Mouse (Mus musculus): Measurements from ENCODE around the gene Zdhhc20. TPM values are rescaled to one million over a fixed set of nuclear protein-coding genes. Genes with fewer than 3 reads are reported as not detected.

Gene Zdhhc20
- total and polyA plus RNA-seq, 3 experiments = 4.6 to 11.4 TPM; not detected in 1

DNA sequence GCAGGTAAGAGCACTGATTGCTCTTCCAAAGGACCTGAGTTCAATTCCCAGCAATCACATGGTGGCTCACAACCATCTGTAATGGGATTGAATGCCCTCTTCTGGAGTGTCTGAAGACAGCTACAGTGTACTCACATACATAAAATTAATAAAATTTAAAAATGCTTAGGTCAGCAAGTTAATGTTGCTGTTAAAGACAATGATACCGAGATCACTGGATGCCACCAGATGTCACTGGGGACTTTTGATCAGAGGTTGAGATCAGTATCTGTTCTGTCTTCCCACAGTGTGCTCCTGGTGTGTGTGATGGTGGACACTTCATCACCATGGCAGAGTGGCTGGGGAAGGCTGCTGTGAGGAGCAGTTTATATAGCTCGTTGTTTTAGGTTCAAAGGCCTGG is 100.8 kb downstream of the Zdhhc20 start:
- Histone ChIP-seq H3K36me3 (ENCODE audit: control insufficient read depth in 1 of 2, insufficient read depth in 2 of 2, low read length in 2 of 2) (no peaks in the 10 kb centered on the region), H3K4me3 (ENCODE audit: control insufficient read depth in 1 of 2, insufficient read depth in 1 of 2, low read depth in 2 of 2, low read length in 2 of 2) (no peak overlapping the region), H3K9ac (ENCODE audit: control insufficient read depth, low read depth, low read length, poor library complexity, severe bottlenecking) (no peak overlapping the region), H3K79me2 (ENCODE audit: control insufficient read depth, insufficient read depth, low read length, poor library complexity) (no peaks in the 10 kb centered on the region), H3K27me3 (ENCODE audit: control insufficient read depth in 1 of 2, insufficient read depth in 2 of 2, low read length in 2 of 2) (peaks cover 3 to 4% of the 10 kb centered on the region in 2 experiments), H3K9me3 (replicated peaks; ENCODE audit: insufficient read depth, low read length) (no peaks in the 10 kb centered on the region), H3K4me1 (ENCODE audit: control insufficient read depth in 1 of 2, insufficient read depth in 2 of 2, low read length in 2 of 2) (no peaks in the 10 kb centered on the region), H3K27ac (ENCODE audit: control insufficient read depth, low read depth, low read length) (no peak overlapping the region)
- no peak for DNase-seq (ENCODE audit: low read depth, low spot score)
- TF ChIP-seq CTCF (IDR thresholded peaks at IDR 0.05 in 2 of 3, conservative IDR thresholded peaks at IDR 0.05 in 1 of 3; ENCODE audit: control insufficient read depth in 1 of 3, insufficient read depth in 1 of 3, low read depth in 2 of 3, low read length in 3 of 3, poor library complexity in 1 of 3, severe bottlenecking in 1 of 3) (no peak), MAFK (IDR thresholded peaks at IDR 0.05; ENCODE audit: borderline replicate concordance, low read depth, low read length) (peak; percentile 66; the same call in 1 of the 2 replicates)

GRCm38 (mm10) chr14:57787406-57787805 is 102.7 kb downstream of the Zdhhc20 start:
- Histone ChIP-seq H3K27ac (ENCODE audit: control insufficient read depth, low read depth, low read length) (no peak overlapping the region), H3K4me1 (ENCODE audit: control insufficient read depth in 1 of 2, insufficient read depth in 2 of 2, low read length in 2 of 2) (no peaks in the 10 kb centered on the region), H3K36me3 (ENCODE audit: control insufficient read depth in 1 of 2, insufficient read depth in 2 of 2, low read length in 2 of 2) (no peaks in the 10 kb centered on the region), H3K79me2 (ENCODE audit: control insufficient read depth, insufficient read depth, low read length, poor library complexity) (no peaks in the 10 kb centered on the region), H3K27me3 (ENCODE audit: control insufficient read depth in 1 of 2, insufficient read depth in 2 of 2, low read length in 2 of 2) (peaks cover 2 to 4% of the 10 kb centered on the region in 2 experiments), H3K4me3 (ENCODE audit: control insufficient read depth in 1 of 2, insufficient read depth in 1 of 2, low read depth in 2 of 2, low read length in 2 of 2) (no peak overlapping the region), H3K9me3 (replicated peaks; ENCODE audit: insufficient read depth, low read length) (no peaks in the 10 kb centered on the region), H3K9ac (ENCODE audit: control insufficient read depth, low read depth, low read length, poor library complexity, severe bottlenecking) (no peak overlapping the region)
- TF ChIP-seq ELF1 (IDR thresholded peaks at IDR 0.05; ENCODE audit: low read depth, low read length) = no peak
- no peak for TF ChIP-seq RAD21 (IDR thresholded peaks at IDR 0.05; ENCODE audit: low read depth, low read length)
- TF ChIP-seq TAL1 (IDR thresholded peaks at IDR 0.05; ENCODE audit: low read length) = no peak
- no peak for TF ChIP-seq GABPA (IDR thresholded peaks at IDR 0.05; ENCODE audit: low read depth, low read length)
- TF ChIP-seq ZNF384 (IDR thresholded peaks at IDR 0.05; ENCODE audit: low read depth, low read length) = no peak
- no peak for TF ChIP-seq MYB (IDR thresholded peaks at IDR 0.05; ENCODE audit: low read depth, low read length)
- TF ChIP-seq ZMIZ1 (IDR thresholded peaks at IDR 0.05; ENCODE audit: low read depth, low read length) = no peak
- TF ChIP-seq ZKSCAN1 (IDR thresholded peaks at IDR 0.05; ENCODE audit: low read depth, low read length) = no peak
- no peak for TF ChIP-seq HCFC1 (IDR thresholded peaks at IDR 0.05; ENCODE audit: low read depth, low read length)
- TF ChIP-seq USF2 (IDR thresholded peaks at IDR 0.05; ENCODE audit: borderline replicate concordance in 1 of 2, insufficient read depth in 1 of 2, low read depth in 1 of 2, low read length in 2 of 2) = no peak
- TF ChIP-seq MAFK (IDR thresholded peaks at IDR 0.05; ENCODE audit: borderline replicate concordance, low read depth, low read length) = no peak
- TF ChIP-seq BHLHE40 (IDR thresholded peaks at IDR 0.05; ENCODE audit: borderline replicate concordance, low read depth, low read length) = no peak
- no peak for TF ChIP-seq POLR2AphosphoS5 (IDR thresholded peaks at IDR 0.05; ENCODE audit: borderline replicate concordance, low read depth, low read length)
- TF ChIP-seq MYC (IDR thresholded peaks at IDR 0.05; ENCODE audit: low read depth, low read length) = no peak
- TF ChIP-seq SMC3 (IDR thresholded peaks at IDR 0.05; ENCODE audit: low read depth, low read length) = no peak
- TF ChIP-seq UBTF (IDR thresholded peaks at IDR 0.05; ENCODE audit: borderline replicate concordance, insufficient read depth, low read depth, low read length) = no peak
- TF ChIP-seq CHD1 (IDR thresholded peaks at IDR 0.05; ENCODE audit: low read depth, low read length) = no peak
- TF ChIP-seq RCOR1 (IDR thresholded peaks at IDR 0.05; ENCODE audit: low read depth, low read length) = no peak
- no peak for DNase-seq (ENCODE audit: low read depth, low spot score)

Other genes with a start within 250 kb of the Zdhhc20 start
- gene Xpo4, start 224.8 kb downstream of the Zdhhc20 start, total RNA-seq (2012; rRNA removed) = 45.6 and 46.5 TPM in 2 replicates
- 10 to 100 TPM in 1 of 2 experiments, not detected in 1; 32.3 TPM for gene Xpo4, start 224.8 kb downstream of the Zdhhc20 start, polyA plus RNA-seq (2012; ENCODE audit: insufficient read depth in 1 of 2, insufficient read length in 2 of 2, low read depth in 1 of 2, low replicate concordance in 2 of 2, missing spikeins in 1 of 2)
- not detected in 2 replicates for gene Gm49361, start 144.2 kb downstream of the Zdhhc20 start, total RNA-seq (2012; rRNA removed)
- not detected for gene Gm49361, start 144.2 kb downstream of the Zdhhc20 start, polyA plus RNA-seq (2012; ENCODE audit: insufficient read depth in 1 of 2, insufficient read length in 2 of 2, low read depth in 1 of 2, low replicate concordance in 2 of 2, missing spikeins in 1 of 2)
- gene Lats2, start 131.9 kb downstream of the Zdhhc20 start, total RNA-seq (2012; rRNA removed) = 0.98 and 1.1 TPM in 2 replicates
- gene Lats2, start 131.9 kb downstream of the Zdhhc20 start, polyA plus RNA-seq (2012; ENCODE audit: insufficient read depth in 1 of 2, insufficient read length in 2 of 2, low read depth in 1 of 2, low replicate concordance in 2 of 2, missing spikeins in 1 of 2) = 1 to 10 TPM in 1 of 2 experiments, not detected in 1; 2.6 TPM
- 201 and 226 TPM in 2 replicates for gene Sap18, start 92.1 kb downstream of the Zdhhc20 start, total RNA-seq (2012; rRNA removed)
- gene Sap18, start 92.1 kb downstream of the Zdhhc20 start, polyA plus RNA-seq (2012; ENCODE audit: insufficient read depth in 1 of 2, insufficient read length in 2 of 2, low read depth in 1 of 2, low replicate concordance in 2 of 2, missing spikeins in 1 of 2) = 10 to 100 TPM in 1 of 2 experiments, not detected in 1; 13.7 TPM
- gene Ska3, start 64.1 kb downstream of the Zdhhc20 start, total RNA-seq (2012; rRNA removed) = 20.1 and 20.2 TPM in 2 replicates
- 10 to 100 TPM in 1 of 2 experiments, not detected in 1; 29.7 TPM for gene Ska3, start 64.1 kb downstream of the Zdhhc20 start, polyA plus RNA-seq (2012; ENCODE audit: insufficient read depth in 1 of 2, insufficient read length in 2 of 2, low read depth in 1 of 2, low replicate concordance in 2 of 2, missing spikeins in 1 of 2)
- 126 and 132 TPM in 2 replicates for gene Mrpl57, start 64.0 kb downstream of the Zdhhc20 start, total RNA-seq (2012; rRNA removed)
- 100 to 1,000 TPM in 1 of 2 experiments, not detected in 1; 184 TPM for gene Mrpl57, start 64.0 kb downstream of the Zdhhc20 start, polyA plus RNA-seq (2012; ENCODE audit: insufficient read depth in 1 of 2, insufficient read length in 2 of 2, low read depth in 1 of 2, low replicate concordance in 2 of 2, missing spikeins in 1 of 2)
- 56.8 and 61.3 TPM in 2 replicates for gene Micu2, start 109.0 kb upstream of the Zdhhc20 start, total RNA-seq (2012; rRNA removed)
- gene Micu2, start 109.0 kb upstream of the Zdhhc20 start, polyA plus RNA-seq (2012; ENCODE audit: insufficient read depth in 1 of 2, insufficient read length in 2 of 2, low read depth in 1 of 2, low replicate concordance in 2 of 2, missing spikeins in 1 of 2) = 100 to 1,000 TPM in 1 of 2 experiments, 10 to 100 TPM in 1; 65.1 to 173 TPM
- gene Fgf9, start 180.3 kb upstream of the Zdhhc20 start, total RNA-seq (2012; rRNA removed) = not detected in 2 replicates
- under 1 TPM in 1 of 2 experiments, not detected in 1; 0.01 TPM for gene Fgf9, start 180.3 kb upstream of the Zdhhc20 start, polyA plus RNA-seq (2012; ENCODE audit: insufficient read depth in 1 of 2, insufficient read length in 2 of 2, low read depth in 1 of 2, low replicate concordance in 2 of 2, missing spikeins in 1 of 2)

All from MEL (cell line).